Mouse (Mus musculus) limb, embryonic 13.5 days (tissue): ENCODE results near the gene Olfr1411. TPM values are rescaled to one million over a fixed set of nuclear protein-coding genes. Genes with fewer than 3 reads are reported as not detected.

Experiments
- ATAC-seq: fragments of 200-750 bp; cut with Nextera tagmentation; 2 replicates; pipeline ENCODE4 v1.8.0; 2017; ENCODE audit warnings: low read depth, moderate number of reproducible peaks, moderate TSS enrichment; ENCODE audit not compliant: low FRiP score
- H3K27ac ChIP-seq: fragments of 300-500 bp; sonication (generic); 2 replicates; pipeline ENCODE4 v1.5.1; 2015; ENCODE audit warnings: inconsistent platforms, mild to moderate bottlenecking, moderate library complexity
- H3K27me3 ChIP-seq: fragments of 300-500 bp; sonication (generic); 2 replicates; pipeline ENCODE4 v1.6.1; 2015; ENCODE audit warnings: mild to moderate bottlenecking, inconsistent platforms
- H3K36me3 ChIP-seq: fragments of 300-500 bp; sonication (generic); 2 replicates; pipeline ENCODE4 v1.6.1; 2015; ENCODE audit warnings: inconsistent platforms, mild to moderate bottlenecking, moderate library complexity
- H3K4me1 ChIP-seq: fragments of 300-500 bp; sonication (generic); 2 replicates; pipeline ENCODE4 v1.6.1; 2015; ENCODE audit warnings: inconsistent platforms
- H3K4me2 ChIP-seq: fragments of 300-500 bp; sonication (generic); replicated peaks from 2 replicates; pipeline ENCODE4 v1.6.1; 2015; ENCODE audit warnings: inconsistent platforms, mild to moderate bottlenecking, moderate library complexity
- H3K4me3 ChIP-seq: fragments of 300-500 bp; sonication (generic); 2 replicates; pipeline ENCODE4 v1.5.1; 2015; ENCODE audit warnings: moderate library complexity, mild to moderate bottlenecking, inconsistent platforms
- H3K9ac ChIP-seq: fragments of 300-500 bp; sonication (generic); 2 replicates; pipeline ENCODE4 v1.6.1; 2015; ENCODE audit warnings: mild to moderate bottlenecking, inconsistent platforms
- H3K9me3 ChIP-seq: fragments of 300-500 bp; sonication (generic); 2 replicates; pipeline ENCODE4 v1.6.1; 2016; ENCODE audit warnings: inconsistent platforms
- WGBS: fragments of 180-500 bp; shearing (Covaris S2); methylation state at CpG from one replicate; pipeline ENCODE4 v1.1.7; 2015; 5-methylcytosine and 5-hydroxymethylcytosine counted together
- polyA plus RNA-seq: library from polyadenylated mRNA; unstranded; fragments of >200 nt; fragmentation: Nextera tagmentation; extraction: Ambion mirVana; gene quantifications from 2 replicates; pipeline ENCODE4 v1.2.1, GENCODE M21; 2015

The Olfr1411 gene
- polyA plus RNA-seq, 1 experiment from 2014 or later, result not detected

- peaks cover 21% of the 10 kb centered on the region for H3K4me1 ChIP-seq
- H3K9me3 ChIP-seq, result no peaks in the 10 kb centered on the region
- H3K27me3 ChIP-seq, result 0 out of 2 replicates have a peak, but pooled peaks cover 7% of the 10 kb centered on the region
- peak within 1 kb of the TSS; percentile 92 for H3K4me3 ChIP-seq
- peak within 1 kb of the TSS; percentile 98 for H3K4me2 ChIP-seq
- H3K36me3 ChIP-seq, result peaks cover 24% of the 10 kb centered on the region
- peak within 1 kb of the TSS; percentile 96 for H3K9ac ChIP-seq
- H3K27ac ChIP-seq, result peak within 1 kb of the TSS; percentile 33; the same call in 1 of the 2 replicates
- peak; percentile 92 for ATAC-seq
- 2% methylated on average over 50 of the region's 50 CpGs for WGBS
Measured at GRCm38 (mm10) chr1:92641514-92642272, 47.5 kb downstream of the Olfr1411 start, which contains the start of gene Cops9. TSS of gene Cops9 (minus strand) at chr1:92641985.

DNA sequence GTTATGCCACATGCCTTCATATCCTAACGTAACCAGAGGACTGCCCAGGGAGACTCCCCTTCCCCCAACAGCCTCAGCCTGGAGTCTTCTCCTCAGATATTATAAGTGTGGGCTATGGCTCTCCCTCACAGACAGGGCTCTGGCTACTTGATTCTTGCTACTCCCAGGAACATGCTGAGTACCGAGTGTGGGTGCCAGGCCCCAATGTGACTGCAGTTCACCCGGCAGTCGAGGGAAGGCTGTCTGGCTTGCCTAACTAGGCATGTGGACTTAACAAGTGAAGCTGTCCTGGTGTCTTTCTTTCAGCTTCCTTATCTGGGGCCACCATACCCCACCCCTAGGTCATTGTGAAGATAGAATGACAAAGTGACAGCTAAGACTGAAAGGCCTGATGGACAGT, 49.5 kb downstream of the Olfr1411 start:
- Histone ChIP-seq H3K27me3 (0 out of 2 replicates have a peak, but pooled peaks cover 7% of the 10 kb centered on the region), H3K4me3 (no peak overlapping the region), H3K9me3 (no peaks in the 10 kb centered on the region), H3K36me3 (peaks cover 5% of the 10 kb centered on the region), H3K27ac (no peak overlapping the region), H3K4me2 (no peak overlapping the region), H3K4me1 (peaks cover 29% of the 10 kb centered on the region), H3K9ac (no peak overlapping the region)
- WGBS, result 81% methylated on average over 4 of the region's 4 CpGs
- ATAC-seq, result no peak

DNA sequence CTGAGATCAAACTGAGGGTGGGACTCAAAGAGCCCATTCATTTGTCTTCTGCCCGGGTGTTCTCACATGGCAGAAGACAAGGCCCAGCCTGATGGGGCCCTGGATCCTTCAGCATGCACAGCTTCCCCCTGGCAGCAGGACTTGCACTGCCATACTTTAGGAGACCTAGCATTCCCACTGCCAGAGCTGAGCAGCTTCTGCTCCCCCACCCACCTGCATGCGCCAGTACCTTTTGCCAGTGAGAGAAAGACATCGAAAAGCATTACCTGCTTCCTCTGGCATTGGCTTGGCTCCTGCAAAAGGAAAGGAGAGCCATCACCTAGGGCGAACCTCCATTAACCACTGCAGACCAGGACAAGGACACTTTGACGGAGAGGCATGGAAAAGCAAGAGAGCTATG, 50.7 kb downstream of the Olfr1411 start:
- 79% methylated on average over 5 of the region's 5 CpGs for WGBS
- H3K4me1 ChIP-seq, result peaks cover 30% of the 10 kb centered on the region
- H3K4me2 ChIP-seq, result no peak overlapping the region

DNA sequence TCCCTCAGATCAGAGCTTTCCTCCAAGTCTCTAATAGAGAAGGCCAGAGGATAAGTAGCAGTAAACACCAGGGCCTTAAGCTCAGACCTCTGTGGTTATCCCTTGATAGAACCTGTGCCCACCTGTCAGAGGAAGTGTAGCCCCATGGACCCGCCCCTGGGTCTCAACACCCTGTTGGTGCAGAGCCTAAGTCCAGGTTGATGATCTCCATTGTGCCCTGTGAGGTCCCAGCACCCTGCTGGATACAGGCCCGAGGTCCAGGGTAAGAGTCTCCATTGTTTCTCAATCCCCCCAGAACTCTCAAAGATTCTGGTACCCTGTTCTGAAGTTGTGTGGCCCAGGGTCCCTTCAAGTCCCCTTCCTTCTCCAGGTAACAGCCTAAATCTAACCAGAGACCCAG, 51.9 kb downstream of the Olfr1411 start:
- Histone ChIP-seq H3K36me3 (no peaks in the 10 kb centered on the region), H3K4me3 (no peak overlapping the region), H3K4me2 (no peak overlapping the region), H3K27me3 (0 out of 2 replicates have a peak, but pooled peaks cover 7% of the 10 kb centered on the region), H3K9me3 (no peaks in the 10 kb centered on the region), H3K4me1 (peaks cover 18% of the 10 kb centered on the region), H3K9ac (no peak overlapping the region; the same call in 1 of the 2 replicates), H3K27ac (no peak overlapping the region)
- WGBS, result 42% methylated on average over 2 of the region's 2 CpGs
- ATAC-seq, result no peak

More for the DNA sequence above, 50.7 kb downstream of the Olfr1411 start:
- Histone ChIP-seq H3K27me3 (0 out of 2 replicates have a peak, but pooled peaks cover 7% of the 10 kb centered on the region), H3K4me3 (no peak overlapping the region), H3K9me3 (no peaks in the 10 kb centered on the region), H3K9ac (no peak overlapping the region), H3K36me3 (no peaks in the 10 kb centered on the region), H3K27ac (no peak overlapping the region)
- no peak for ATAC-seq

GRCm38 (mm10) chr1:92646601-92647000, 52.4 kb downstream of the Olfr1411 start:
- Histone ChIP-seq H3K9ac (peak overlapping the region; percentile 19; the same call in 1 of the 2 replicates), H3K27me3 (0 out of 2 replicates have a peak, but pooled peaks cover 7% of the 10 kb centered on the region), H3K4me3 (no peak overlapping the region), H3K27ac (no peak overlapping the region), H3K36me3 (no peaks in the 10 kb centered on the region), H3K9me3 (no peaks in the 10 kb centered on the region), H3K4me2 (no peak overlapping the region), H3K4me1 (peaks cover 16% of the 10 kb centered on the region; the same call in 1 of the 2 replicates)
- ATAC-seq, result no peak
- WGBS, result 53% methylated on average over 7 of the region's 7 CpGs

GRCm38 (mm10) chr1:92647026-92647425, 52.8 kb downstream of the Olfr1411 start:
- Histone ChIP-seq H3K27ac (no peak overlapping the region), H3K27me3 (0 out of 2 replicates have a peak, but pooled peaks cover 7% of the 10 kb centered on the region), H3K9ac (no peak overlapping the region), H3K4me3 (no peak overlapping the region), H3K4me2 (no peak overlapping the region), H3K9me3 (no peaks in the 10 kb centered on the region), H3K36me3 (no peaks in the 10 kb centered on the region), H3K4me1 (peaks cover 16% of the 10 kb centered on the region; the same call in 1 of the 2 replicates)
- WGBS, result 70% methylated on average over 4 of the region's 4 CpGs
- ATAC-seq, result no peak

Other genes with a start within 250 kb of the Olfr1411 start
- 279 and 287 TPM in 2 replicates for gene Ndufa10, start 120.6 kb upstream of the Olfr1411 start, polyA plus RNA-seq
- gene Olfr1416, start 109.3 kb upstream of the Olfr1411 start, polyA plus RNA-seq, result not detected in 2 replicates
- gene Olfr1415, start 98.3 kb upstream of the Olfr1411 start, polyA plus RNA-seq, result not detected in 2 replicates
- gene Olfr1414, start 75.8 kb upstream of the Olfr1411 start, polyA plus RNA-seq, result not detected in 2 replicates
- not detected in 2 replicates for gene Olfr1413, start 23.1 kb upstream of the Olfr1411 start, polyA plus RNA-seq
- gene Olfr1412, start 8.6 kb upstream of the Olfr1411 start, polyA plus RNA-seq, result not detected in 2 replicates
- not detected in 2 replicates for gene Olfr1410, start 11.4 kb downstream of the Olfr1411 start, polyA plus RNA-seq
- not detected in 2 replicates for gene Olfr12, start 23.4 kb downstream of the Olfr1411 start, polyA plus RNA-seq
- gene Cops9, start 47.6 kb downstream of the Olfr1411 start, polyA plus RNA-seq, result 386 and 414 TPM in 2 replicates
- gene Otos, start 54.4 kb downstream of the Olfr1411 start, polyA plus RNA-seq, result not detected in 2 replicates
- 67.7 and 71.4 TPM in 2 replicates for gene Gpc1, start 237.2 kb downstream of the Olfr1411 start, polyA plus RNA-seq